Mouse (Mus musculus) bone marrow, adult 2 months (tissue): ENCODE results near the gene Parp9.

Source experiments
- CTCF ChIP-seq: fragments of 200-500 bp; IDR thresholded peaks from 2 replicates; pipeline ENCODE4 v1.5.1; 2011; ENCODE audit warnings: low read length, control low read depth; ENCODE audit not compliant: control insufficient read depth, insufficient read depth
- POLR2A ChIP-seq: fragments of 200-500 bp; IDR thresholded peaks from 2 replicates; pipeline ENCODE4 v1.6.1; 2011; ENCODE audit warnings: low read depth, mild to moderate bottlenecking, control low read depth, low read length, borderline replicate concordance; ENCODE audit not compliant: control insufficient read depth

GRCm38 (mm10) chr16:35890645-35891044 is 47.6 kb upstream of the Parp9 start:
- no peak for TF ChIP-seq POLR2A
- peak; percentile 38 for TF ChIP-seq CTCF
